Mouse (Mus musculus) hematopoietic stem cell, adult 5-6 weeks (primary cell): ENCODE data around the gene Efcab3. TPM values are rescaled to one million over a fixed set of nuclear protein-coding genes. Genes with fewer than 3 reads are reported as not detected.
A peak's percentile ranks its signal among the peaks of the same experiment; 100 is the strongest.

Experiments used
- ATAC-seq, 2 experiments: fragments of 125-278 bp in 1 of 2; replicated peaks in 1 of 2; 2 replicates each; pipeline ENCODE4 v1.8.0; 2016 to 2017; ENCODE audit warnings: inconsistent platforms in 2 of 2, mild to moderate bottlenecking in 2 of 2, moderate number of reproducible peaks in 2 of 2, low read depth in 1 of 2, moderate TSS enrichment in 1 of 2; ENCODE audit not compliant: low FRiP score in 2 of 2, poor library complexity in 2 of 2, severe bottlenecking in 2 of 2, insufficient read depth in 1 of 2, low TSS enrichment in 1 of 2
- total RNA-seq: library from RNA; stranded (forward); fragments of 172-1452, 232-1000 nt; gene quantifications from 2 replicates; pipeline ENCODE4 v1.2.3, GENCODE M21; 2017

Efcab3 gene
- total RNA-seq, 1 experiment from 2014 or later, result not detected

- no peak for ATAC-seq
Measured at GRCm38 (mm10) chr11:105143564-105143963, 80.2 kb downstream of the Efcab3 start.

- ATAC-seq, result no peak
Measured at GRCm38 (mm10) chr11:105144084-105144483, 80.7 kb downstream of the Efcab3 start.

- ATAC-seq, result no peak
Measured at GRCm38 (mm10) chr11:105144508-105145210, 81.3 kb downstream of the Efcab3 start.

- peak; percentile 17 to 22; a peak in 2 of 4 replicates for ATAC-seq
Measured at GRCm38 (mm10) chr11:105145211-105145610, 81.8 kb downstream of the Efcab3 start.

- no peak for ATAC-seq
Measured at GRCm38 (mm10) chr11:105146593-105146992, 83.2 kb downstream of the Efcab3 start, which contains the start of gene Gm10842. Gene Gm10842 (plus strand): TSS chr11:105146893.

GRCm38 (mm10) chr11:105149353-105149752, 86.0 kb downstream of the Efcab3 start:
- no peak for ATAC-seq

- ATAC-seq, result no peak
Measured at GRCm38 (mm10) chr11:105149766-105150165, 86.4 kb downstream of the Efcab3 start.

GRCm38 (mm10) chr11:105150691-105151090, 87.3 kb downstream of the Efcab3 start:
- ATAC-seq, result no peak

- ATAC-seq, result peak; percentile 63 to 76
Measured at GRCm38 (mm10) chr11:105151226-105152016, 88.0 kb downstream of the Efcab3 start.

- ATAC-seq, result no peak
Measured at GRCm38 (mm10) chr11:105152017-105152300, 88.6 kb downstream of the Efcab3 start.

- ATAC-seq, result peak in 1 of 2 experiments; percentile 24; a peak in 1 of 4 replicates
Measured at GRCm38 (mm10) chr11:105152357-105152899, 89.0 kb downstream of the Efcab3 start.

GRCm38 (mm10) chr11:105153068-105153833, 89.9 kb downstream of the Efcab3 start:
- 0 out of 4 replicates have a peak, but pooled peaks have one; percentile 13 to 18 for ATAC-seq

GRCm38 (mm10) chr11:105155915-105156314, 92.5 kb downstream of the Efcab3 start:
- ATAC-seq, result no peak

GRCm38 (mm10) chr11:105156748-105157267, 93.4 kb downstream of the Efcab3 start:
- ATAC-seq, result no peak

GRCm38 (mm10) chr11:105158047-105158446, 94.7 kb downstream of the Efcab3 start:
- ATAC-seq, result no peak

GRCm38 (mm10) chr11:105159673-105160360, 96.4 kb downstream of the Efcab3 start:
- ATAC-seq, result no peak

GRCm38 (mm10) chr11:105161411-105161810, 98.0 kb downstream of the Efcab3 start:
- no peak for ATAC-seq
